In the genomic region with DNA sequence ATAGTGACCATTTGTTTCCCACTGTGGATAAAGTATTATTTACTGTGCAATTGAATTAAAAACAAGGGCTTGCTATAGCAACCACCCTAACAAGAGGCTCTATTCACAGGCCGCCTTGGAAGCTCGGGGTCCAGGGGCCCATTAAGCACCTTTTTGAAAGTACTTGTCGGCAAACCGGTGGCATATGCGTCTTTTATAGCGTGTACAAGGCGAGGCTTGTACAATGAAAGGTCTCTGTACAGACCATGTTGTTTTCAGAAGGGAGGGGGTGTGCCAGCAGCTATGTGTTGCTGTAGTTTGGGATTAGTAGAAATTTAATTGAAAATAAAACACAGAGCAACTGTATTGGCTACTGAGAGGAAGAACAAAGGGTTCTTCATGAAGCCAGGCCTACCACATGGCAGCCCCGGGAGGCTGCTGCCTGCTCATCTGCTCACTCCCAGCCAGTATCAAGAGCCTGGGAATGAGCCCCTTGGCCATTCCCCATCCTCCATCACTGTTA, we compare ENCODE assay signal across 12 mouse cellular contexts.
DNase-seq lines count a peak whose midpoint lies in the region; ATAC-seq and TF ChIP-seq lines count a peak whose summit lies in the region.
"Had no signal": no experiment of that assay in that cellular context is flagged by ENCODE, and none has a peak within 500 bp of the region (broad histone marks: within the 10 kb centered on the region; RNA-seq: fewer than 3 reads in every experiment).

No protein-coding gene starts in this region.

- no peaks in the 10 kb centered on the region for H3K9me3 ChIP-seq in forebrain, postnatal 0 days (ENCODE audit: low read length)
- H3K9me3 ChIP-seq in limb, embryonic 12.5 days: no peaks in the 10 kb centered on the region
- no peaks in the 10 kb centered on the region for H3K9me3 ChIP-seq in neural tube, embryonic 13.5 days

- 15% methylated on average over 8 of the region's 8 CpGs for WGBS in forebrain, postnatal 0 days
- 33% methylated on average over 8 of the region's 8 CpGs for WGBS in limb, embryonic 12.5 days
- 14% methylated on average over 8 of the region's 8 CpGs for WGBS in neural tube, embryonic 13.5 days

- H3K27ac ChIP-seq in layer of hippocampus, adult 2 months: peak overlapping the region; percentile 62; the same call in 1 of the 2 replicates
- H3K27ac ChIP-seq in forebrain, postnatal 0 days (ENCODE audit: low read depth, low read length): peak overlapping the region; percentile 6; the same call in 1 of the 2 replicates
- H3K27ac ChIP-seq in limb, embryonic 12.5 days: peak overlapping the region; percentile 72; the same call in 1 of the 2 replicates
- peak overlapping the region; percentile 46 for H3K27ac ChIP-seq in neural tube, embryonic 13.5 days (replicated peaks)

- H3K4me1 ChIP-seq in forebrain, postnatal 0 days (ENCODE audit: insufficient read depth): 0 out of 2 replicates have a peak, but pooled peaks cover 7% of the 10 kb centered on the region
- H3K4me1 ChIP-seq in limb, embryonic 12.5 days (replicated peaks): peaks cover 68% of the 10 kb centered on the region
- H3K4me1 ChIP-seq in neural tube, embryonic 13.5 days (replicated peaks): peaks cover 65% of the 10 kb centered on the region

- H3K9ac ChIP-seq in forebrain, postnatal 0 days: no peak overlapping the region
- no peak overlapping the region for H3K9ac ChIP-seq in limb, embryonic 12.5 days (replicated peaks)
- no peak overlapping the region for H3K9ac ChIP-seq in neural tube, embryonic 13.5 days

- H3K4me3 ChIP-seq in layer of hippocampus, adult 2 months: no peak overlapping the region
- no peak overlapping the region for H3K4me3 ChIP-seq in forebrain, postnatal 0 days (ENCODE audit: low read depth, low read length)
- H3K4me3 ChIP-seq in limb, embryonic 12.5 days (replicated peaks): no peak overlapping the region
- no peak overlapping the region for H3K4me3 ChIP-seq in neural tube, embryonic 13.5 days

- H3K4me2 ChIP-seq in forebrain, postnatal 0 days (ENCODE audit: low read depth): no peak overlapping the region
- H3K4me2 ChIP-seq in limb, embryonic 12.5 days: no peak overlapping the region
- no peak overlapping the region for H3K4me2 ChIP-seq in neural tube, embryonic 13.5 days
- H3K4me2 ChIP-seq: heart, embryonic 11.5 days had no signal

- peak; percentile 70 for ATAC-seq in forebrain, postnatal 0 days
- peak; percentile 54 for ATAC-seq in limb, embryonic 12.5 days (ENCODE audit: insufficient number of reproducible peaks, insufficient read depth, low FRiP score, low TSS enrichment, low read depth)
- peak; percentile 78 for ATAC-seq in neural tube, embryonic 13.5 days (ENCODE audit: low read depth)
- ATAC-seq in cerebellum, adult (ENCODE audit: insufficient number of reproducible peaks, low FRiP score, low TSS enrichment): no peak
- ATAC-seq: inflammation-experienced regulatory T-cells, adult 6 months had no signal

- no peak for DNase-seq in layer of hippocampus, adult 2 months (ENCODE audit: low spot score in 2 of 2)
- DNase-seq in layer of hippocampus, adult 18-20 months (ENCODE audit: low spot score in 2 of 2): no peak
- peak; percentile 50 for DNase-seq in forebrain, postnatal 0 days
- DNase-seq in kidney, postnatal 4 days: no peak
- DNase-seq in cerebellum, postnatal 4 days (ENCODE audit: low spot score in 2 of 2): no peak
- DNase-seq: lung, postnatal 4 days; thymus, postnatal 4 days had no signal

- no peaks in the 10 kb centered on the region; the same call in 1 of the 2 replicates for H3K27me3 ChIP-seq in forebrain, postnatal 0 days (ENCODE audit: insufficient read depth, low read length)
- H3K27me3 ChIP-seq in limb, embryonic 12.5 days: no peaks in the 10 kb centered on the region; the same call in 1 of the 2 replicates
- peaks cover 42% of the 10 kb centered on the region for H3K27me3 ChIP-seq in neural tube, embryonic 13.5 days

- no peaks in the 10 kb centered on the region for H3K36me3 ChIP-seq in forebrain, postnatal 0 days (ENCODE audit: insufficient read depth)
- no peaks in the 10 kb centered on the region for H3K36me3 ChIP-seq in limb, embryonic 12.5 days
- H3K36me3 ChIP-seq in neural tube, embryonic 13.5 days: no peaks in the 10 kb centered on the region

- no peak for TF ChIP-seq CTCF in layer of hippocampus, adult 2 months (conservative IDR thresholded peaks at IDR 0.05)
- TF ChIP-seq CTCF in forebrain, postnatal 0 days (IDR thresholded peaks at IDR 0.05; ENCODE audit: low read depth): no peak

Comparison
In these comparisons a context has a peak if more than half of its experiments do, and no peak if none do; other contexts are left out.
1. H3K27ac ChIP-seq: peak in every context shown above with its lines; median percentile 72 in limb, embryonic 12.5 days; 62 in layer of hippocampus, adult 2 months; 46 in neural tube, embryonic 13.5 days; 6 in forebrain, postnatal 0 days.